Mouse (Mus musculus): ENCODE results near the gene Raver2. TPM values are rescaled to one million over a fixed set of nuclear protein-coding genes. Genes with fewer than 3 reads are reported as not detected.

The Raver2 gene
- polyA plus RNA-seq, 1 experiment, result 17.3 TPM

GRCm38 (mm10) chr4:101107122-101107521, 38.3 kb downstream of the Raver2 start:
- DNase-seq (ENCODE audit: low read depth), result no peak

GRCm38 (mm10) chr4:101121002-101121401, 52.2 kb downstream of the Raver2 start:
- DNase-seq (ENCODE audit: low read depth), result no peak

- no peak for DNase-seq (ENCODE audit: low read depth)
Measured at GRCm38 (mm10) chr4:101135013-101135412, 66.2 kb downstream of the Raver2 start.

- no peak for DNase-seq (ENCODE audit: low read depth)
Measured at GRCm38 (mm10) chr4:101135909-101136308, 67.1 kb downstream of the Raver2 start.

GRCm38 (mm10) chr4:101137975-101138374, 69.2 kb downstream of the Raver2 start:
- no peak for DNase-seq (ENCODE audit: low read depth)

GRCm38 (mm10) chr4:101141768-101142167, 73.0 kb downstream of the Raver2 start:
- no peak for DNase-seq (ENCODE audit: low read depth)

- no peak for DNase-seq (ENCODE audit: low read depth)
Measured at GRCm38 (mm10) chr4:101143901-101144300, 75.1 kb downstream of the Raver2 start.

- no peak for DNase-seq (ENCODE audit: low read depth)
Measured at GRCm38 (mm10) chr4:101144361-101144760, 75.6 kb downstream of the Raver2 start.

GRCm38 (mm10) chr4:101144790-101145189, 76.0 kb downstream of the Raver2 start:
- DNase-seq (ENCODE audit: low read depth), result no peak

GRCm38 (mm10) chr4:101146047-101146745, 77.4 kb downstream of the Raver2 start:
- DNase-seq (ENCODE audit: low read depth), result no peak

- DNase-seq (ENCODE audit: low read depth), result no peak
Measured at GRCm38 (mm10) chr4:101146891-101147655, 78.3 kb downstream of the Raver2 start.

- no peak for DNase-seq (ENCODE audit: low read depth)
Measured at GRCm38 (mm10) chr4:101155541-101155940, 86.8 kb downstream of the Raver2 start.

- no peak for DNase-seq (ENCODE audit: low read depth)
Measured at GRCm38 (mm10) chr4:101157476-101157875, 88.7 kb downstream of the Raver2 start.

GRCm38 (mm10) chr4:101158282-101158681, 89.5 kb downstream of the Raver2 start:
- no peak for DNase-seq (ENCODE audit: low read depth)

GRCm38 (mm10) chr4:101159191-101159764, 90.5 kb downstream of the Raver2 start:
- no peak for DNase-seq (ENCODE audit: low read depth)

- no peak for DNase-seq (ENCODE audit: low read depth)
Measured at GRCm38 (mm10) chr4:101160821-101161220, 92.0 kb downstream of the Raver2 start.

GRCm38 (mm10) chr4:101164189-101164588, 95.4 kb downstream of the Raver2 start:
- no peak for DNase-seq (ENCODE audit: low read depth)

- no peak for DNase-seq (ENCODE audit: low read depth)
Measured at GRCm38 (mm10) chr4:101164673-101165072, 95.9 kb downstream of the Raver2 start.

GRCm38 (mm10) chr4:101165776-101166175, 97.0 kb downstream of the Raver2 start:
- DNase-seq (ENCODE audit: low read depth), result no peak

- no peak for DNase-seq (ENCODE audit: low read depth)
Measured at GRCm38 (mm10) chr4:101167777-101168176, 99.0 kb downstream of the Raver2 start.

- no peak for DNase-seq (ENCODE audit: low read depth)
Measured at GRCm38 (mm10) chr4:101168189-101168778, 99.5 kb downstream of the Raver2 start.

- no peak for DNase-seq (ENCODE audit: low read depth)
Measured at GRCm38 (mm10) chr4:101172738-101173137, 104.0 kb downstream of the Raver2 start.
